Mouse (Mus musculus) hindbrain, embryonic 13.5 days (tissue): ENCODE results near the gene Hdac7. TPM values are rescaled to one million over a fixed set of nuclear protein-coding genes. Genes with fewer than 3 reads are reported as not detected.

Experiments used
- polyA plus RNA-seq: library from polyadenylated mRNA; unstranded; fragments of >200 nt; fragmentation: Nextera tagmentation; extraction: Ambion mirVana; gene quantifications from 2 replicates; pipeline ENCODE4 v1.2.1, GENCODE M21; 2015

Gene Hdac7
- polyA plus RNA-seq, 1 experiment from 2014 or later: 27.9 TPM

Other genes starting within 250 kb of the Hdac7 start
- 35.6 TPM in 2 replicates for gene Rpap3, start 138.7 kb downstream of the Hdac7 start, polyA plus RNA-seq
- 0.21 and 0.29 TPM in 2 replicates for gene Endou, start 113.2 kb downstream of the Hdac7 start, polyA plus RNA-seq
- 10.4 and 10.8 TPM in 2 replicates for gene Rapgef3, start 76.5 kb downstream of the Hdac7 start, polyA plus RNA-seq
- 59.8 and 62.9 TPM in 2 replicates for gene Slc48a1, start 66.0 kb downstream of the Hdac7 start, polyA plus RNA-seq
- 0.04 and 0.06 TPM in 2 replicates for gene Vdr, start 66.1 kb upstream of the Hdac7 start, polyA plus RNA-seq
- 53.6 and 58.3 TPM in 2 replicates for gene Tmem106c, start 119.7 kb upstream of the Hdac7 start, polyA plus RNA-seq
- 53.5 and 69.4 TPM in 2 replicates for gene Col2a1, start 160.2 kb upstream of the Hdac7 start, polyA plus RNA-seq
- 70.1 and 70.2 TPM in 2 replicates for gene Pfkm, start 248.1 kb upstream of the Hdac7 start, polyA plus RNA-seq
- gene Senp1, start 249.2 kb upstream of the Hdac7 start, polyA plus RNA-seq: 23.3 and 24.7 TPM in 2 replicates